Mouse (Mus musculus): ENCODE data around the gene Evi5. TPM values are rescaled to one million over a fixed set of nuclear protein-coding genes. Genes with fewer than 3 reads are reported as not detected.

The Evi5 gene
- polyA plus RNA-seq, 1 experiment from 2014 or later = 74.0 TPM

GRCm38 (mm10) chr5:107866127-107867126, 8.5 kb downstream of the Evi5 start:
- H3K9me3 ChIP-seq (ENCODE audit: low read length) = no peaks in the 10 kb centered on the region
- no peaks in the 10 kb centered on the region for H3K36me3 ChIP-seq (ENCODE audit: insufficient read depth, low read length)
- no peaks in the 10 kb centered on the region for H3K27me3 ChIP-seq (replicated peaks; ENCODE audit: insufficient read depth, low read length)
- H3K9ac ChIP-seq (replicated peaks; ENCODE audit: low read depth) = no peak overlapping the region
- H3K27ac ChIP-seq (ENCODE audit: low read length) = no peak overlapping the region
- ATAC-seq (no peak), DNase-seq (ENCODE audit: low spot score) (peak; percentile 51)
- no peak overlapping the region for H3K4me2 ChIP-seq (replicated peaks; ENCODE audit: low read depth, low read length)
- H3K4me1 ChIP-seq (ENCODE audit: insufficient read depth, low read depth, low read length) = no peaks in the 10 kb centered on the region; the same call in 1 of the 2 replicates
- 36% methylated on average over 2 of the region's 2 CpGs for WGBS
- TF ChIP-seq EP300 (IDR thresholded peaks at IDR 0.05) (no peak), CTCF (IDR thresholded peaks at IDR 0.05) (no peak)
- H3K4me3 ChIP-seq (ENCODE audit: low read depth, low read length) = no peak overlapping the region

GRCm38 (mm10) chr5:107863971-107864370, 10.9 kb downstream of the Evi5 start:
- no peaks in the 10 kb centered on the region; the same call in 1 of the 2 replicates for H3K4me1 ChIP-seq (ENCODE audit: insufficient read depth, low read depth, low read length)
- no peak overlapping the region for H3K4me2 ChIP-seq (replicated peaks; ENCODE audit: low read depth, low read length)
- no peak overlapping the region for H3K27ac ChIP-seq (ENCODE audit: low read length)
- H3K4me3 ChIP-seq (ENCODE audit: low read depth, low read length) = no peak overlapping the region
- no peaks in the 10 kb centered on the region for H3K9me3 ChIP-seq (ENCODE audit: low read length)
- DNase-seq (ENCODE audit: low spot score) (no peak), ATAC-seq (no peak)
- 71% methylated on average over 3 of the region's 3 CpGs for WGBS
- no peaks in the 10 kb centered on the region for H3K27me3 ChIP-seq (replicated peaks; ENCODE audit: insufficient read depth, low read length)
- no peak for TF ChIP-seq CTCF (IDR thresholded peaks at IDR 0.05)
- TF ChIP-seq EP300 (IDR thresholded peaks at IDR 0.05) = no peak
- H3K9ac ChIP-seq (replicated peaks; ENCODE audit: low read depth) = no peak overlapping the region
- H3K36me3 ChIP-seq (ENCODE audit: insufficient read depth, low read length) = no peaks in the 10 kb centered on the region

GRCm38 (mm10) chr5:107858963-107859362, 15.9 kb downstream of the Evi5 start:
- Histone ChIP-seq H3K27ac (ENCODE audit: low read length) (no peak overlapping the region), H3K4me3 (ENCODE audit: low read depth, low read length) (no peak overlapping the region), H3K36me3 (ENCODE audit: insufficient read depth, low read length) (no peaks in the 10 kb centered on the region), H3K9ac (replicated peaks; ENCODE audit: low read depth) (no peak overlapping the region), H3K4me2 (replicated peaks; ENCODE audit: low read depth, low read length) (no peak overlapping the region), H3K9me3 (ENCODE audit: low read length) (no peaks in the 10 kb centered on the region), H3K27me3 (replicated peaks; ENCODE audit: insufficient read depth, low read length) (no peaks in the 10 kb centered on the region), H3K4me1 (ENCODE audit: insufficient read depth, low read depth, low read length) (peaks cover 2% of the 10 kb centered on the region; the same call in 1 of the 2 replicates)
- TF ChIP-seq EP300 (IDR thresholded peaks at IDR 0.05) (no peak), CTCF (IDR thresholded peaks at IDR 0.05) (peak; percentile 71)
- DNase-seq (ENCODE audit: low spot score) (peak; percentile 70), ATAC-seq (no peak)
- WGBS = 53% methylated on average over 2 of the region's 2 CpGs

GRCm38 (mm10) chr5:107855546-107855945, 19.4 kb downstream of the Evi5 start:
- Histone ChIP-seq H3K27me3 (replicated peaks; ENCODE audit: insufficient read depth, low read length) (no peaks in the 10 kb centered on the region), H3K9ac (replicated peaks; ENCODE audit: low read depth) (no peak overlapping the region), H3K4me2 (replicated peaks; ENCODE audit: low read depth, low read length) (no peak overlapping the region), H3K36me3 (ENCODE audit: insufficient read depth, low read length) (no peaks in the 10 kb centered on the region), H3K27ac (ENCODE audit: low read length) (no peak overlapping the region), H3K4me1 (ENCODE audit: insufficient read depth, low read depth, low read length) (peaks cover 5% of the 10 kb centered on the region; the same call in 1 of the 2 replicates), H3K9me3 (ENCODE audit: low read length) (no peaks in the 10 kb centered on the region), H3K4me3 (ENCODE audit: low read depth, low read length) (no peak overlapping the region)
- ATAC-seq = no peak
- WGBS = 35% methylated on average over 2 of the region's 2 CpGs
- DNase-seq (ENCODE audit: low spot score) = no peak
- TF ChIP-seq CTCF (IDR thresholded peaks at IDR 0.05) = no peak
- no peak for TF ChIP-seq EP300 (IDR thresholded peaks at IDR 0.05)

- no peak overlapping the region for H3K4me2 ChIP-seq (replicated peaks; ENCODE audit: low read depth, low read length)
- TF ChIP-seq CTCF (IDR thresholded peaks at IDR 0.05) (no peak), EP300 (IDR thresholded peaks at IDR 0.05) (no peak)
- H3K9me3 ChIP-seq (ENCODE audit: low read length) = no peaks in the 10 kb centered on the region
- DNase-seq (ENCODE audit: low spot score) (no peak), ATAC-seq (no peak)
- H3K9ac ChIP-seq (replicated peaks; ENCODE audit: low read depth) = no peak overlapping the region
- 57% methylated on average over 3 of the region's 3 CpGs for WGBS
- H3K4me1 ChIP-seq (ENCODE audit: insufficient read depth, low read depth, low read length) = peaks cover 5% of the 10 kb centered on the region; the same call in 1 of the 2 replicates
- no peak overlapping the region for H3K4me3 ChIP-seq (ENCODE audit: low read depth, low read length)
- H3K27me3 ChIP-seq (replicated peaks; ENCODE audit: insufficient read depth, low read length) = no peaks in the 10 kb centered on the region
- no peaks in the 10 kb centered on the region for H3K36me3 ChIP-seq (ENCODE audit: insufficient read depth, low read length)
- no peak overlapping the region for H3K27ac ChIP-seq (ENCODE audit: low read length)
These were observed 20.4 kb downstream of the Evi5 start for GRCm38 (mm10) chr5:107854556-107854955.

GRCm38 (mm10) chr5:107853807-107854206, 21.1 kb downstream of the Evi5 start:
- peak overlapping the region; percentile 34 for H3K4me2 ChIP-seq (replicated peaks; ENCODE audit: low read depth, low read length)

More at GRCm38 (mm10) chr5:107853807-107854206, 21.1 kb downstream of the Evi5 start:
- Histone ChIP-seq H3K27ac (ENCODE audit: low read length) (no peak overlapping the region), H3K4me3 (ENCODE audit: low read depth, low read length) (no peak overlapping the region), H3K36me3 (ENCODE audit: insufficient read depth, low read length) (no peaks in the 10 kb centered on the region), H3K9ac (replicated peaks; ENCODE audit: low read depth) (no peak overlapping the region), H3K27me3 (replicated peaks; ENCODE audit: insufficient read depth, low read length) (no peaks in the 10 kb centered on the region), H3K9me3 (ENCODE audit: low read length) (no peaks in the 10 kb centered on the region), H3K4me1 (ENCODE audit: insufficient read depth, low read depth, low read length) (peaks cover 5% of the 10 kb centered on the region; the same call in 1 of the 2 replicates)
- WGBS = 11% methylated on average over 6 of the region's 6 CpGs
- DNase-seq (ENCODE audit: low spot score) (peak; percentile 80), ATAC-seq (peak; percentile 71)
- TF ChIP-seq EP300 (IDR thresholded peaks at IDR 0.05) (no peak), CTCF (IDR thresholded peaks at IDR 0.05) (no peak)

Data from lung, postnatal 0 days (tissue).